Mouse (Mus musculus) erythroblast, embryonic 14.5 days (primary cell): ENCODE data around the gene Tmprss4.

Experiments
- GATA1 ChIP-seq: IDR thresholded peaks from 2 replicates; pipeline ENCODE4 v1.6.1; 2012; ENCODE audit warnings: low read length, inconsistent platforms, mixed read lengths
- TAL1 ChIP-seq: IDR thresholded peaks from 3 replicates; pipeline ENCODE4 v1.6.1; 2012; ENCODE audit warnings: low read length, inconsistent platforms, mixed read lengths

DNA sequence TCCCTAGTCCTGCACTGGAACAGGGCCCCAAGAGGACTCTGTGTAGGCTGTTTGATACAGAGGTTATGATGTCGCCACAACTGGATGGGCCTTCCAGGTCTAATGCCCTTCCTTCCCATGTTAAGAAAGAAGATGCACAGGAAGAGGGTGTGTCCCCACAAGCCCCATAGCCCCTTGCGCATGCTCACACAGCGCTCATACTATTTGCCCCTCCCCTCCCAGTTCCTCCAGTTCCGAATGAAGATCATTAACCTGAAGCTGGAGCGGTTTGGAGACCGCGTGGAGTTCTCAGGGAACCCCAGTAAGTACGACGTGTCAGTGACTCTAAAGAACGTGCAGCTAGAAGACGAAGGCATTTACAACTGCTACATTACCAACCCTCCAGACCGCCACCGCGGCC lies 78.7 kb downstream of the Tmprss4 start:
- TF ChIP-seq GATA1 (no peak), TAL1 (no peak)
